Mouse (Mus musculus) right cerebral cortex, postnatal 4 days (tissue): ENCODE measurements at regions not wholly inside any gene's neighbourhood (a gene's known extent, or its start where the extent isn't known, plus 50 kb on each side); places are given as distances from the start of the nearest gene placed in this dataset.

Experiments used
- DNase-seq: peaks from one replicate; pipeline ENCODE4 v3.0.0-alpha.2; 2022

DNA sequence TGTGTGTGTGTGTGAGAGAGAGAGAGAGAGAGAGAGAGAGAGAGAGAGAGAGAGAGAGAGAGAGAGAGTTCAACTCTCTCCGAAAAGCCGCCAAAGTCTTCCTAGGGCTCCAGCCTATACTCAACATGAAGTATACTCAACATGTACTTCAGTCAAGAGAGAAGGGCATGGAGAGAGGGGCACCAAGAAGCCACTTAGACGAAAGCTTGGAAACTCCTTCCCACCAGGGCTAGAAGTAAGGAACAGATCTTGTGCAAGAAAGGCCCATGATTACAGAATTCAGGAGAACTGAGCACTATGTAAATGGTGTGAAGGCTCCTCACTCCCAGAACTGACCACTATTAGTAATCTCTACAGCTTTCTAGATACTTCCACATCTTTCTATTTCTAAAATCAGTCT, 467.4 kb upstream of the Hs6st1 start:
- no peak for DNase-seq

- DNase-seq = no peak
These were observed 453.1 kb upstream of the Hs6st1 start for GRCm38 (mm10) chr1:35615131-35615530.

- DNase-seq = no peak
These were observed 448.7 kb upstream of the Hs6st1 start for GRCm38 (mm10) chr1:35619476-35619875.

DNA sequence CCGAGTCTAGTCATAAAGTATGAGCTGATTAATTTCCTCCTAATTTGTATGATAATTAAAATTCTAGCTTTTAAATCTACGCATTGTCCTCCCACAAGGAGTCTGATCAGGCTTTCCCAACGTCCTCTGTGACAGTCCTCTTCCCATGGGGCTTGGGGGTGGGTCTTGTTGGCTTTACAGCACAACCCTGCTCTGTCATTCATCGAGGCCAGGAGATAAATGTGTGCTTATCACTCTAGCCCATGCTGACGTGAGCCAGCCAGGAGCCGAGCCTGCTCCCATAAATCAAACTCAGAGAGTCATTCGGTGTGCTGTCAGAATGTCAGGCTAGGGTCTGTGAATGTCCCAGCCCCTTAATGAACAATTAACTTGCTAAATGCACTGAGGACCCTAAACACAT, 425.6 kb upstream of the Hs6st1 start:
- DNase-seq = no peak

DNA sequence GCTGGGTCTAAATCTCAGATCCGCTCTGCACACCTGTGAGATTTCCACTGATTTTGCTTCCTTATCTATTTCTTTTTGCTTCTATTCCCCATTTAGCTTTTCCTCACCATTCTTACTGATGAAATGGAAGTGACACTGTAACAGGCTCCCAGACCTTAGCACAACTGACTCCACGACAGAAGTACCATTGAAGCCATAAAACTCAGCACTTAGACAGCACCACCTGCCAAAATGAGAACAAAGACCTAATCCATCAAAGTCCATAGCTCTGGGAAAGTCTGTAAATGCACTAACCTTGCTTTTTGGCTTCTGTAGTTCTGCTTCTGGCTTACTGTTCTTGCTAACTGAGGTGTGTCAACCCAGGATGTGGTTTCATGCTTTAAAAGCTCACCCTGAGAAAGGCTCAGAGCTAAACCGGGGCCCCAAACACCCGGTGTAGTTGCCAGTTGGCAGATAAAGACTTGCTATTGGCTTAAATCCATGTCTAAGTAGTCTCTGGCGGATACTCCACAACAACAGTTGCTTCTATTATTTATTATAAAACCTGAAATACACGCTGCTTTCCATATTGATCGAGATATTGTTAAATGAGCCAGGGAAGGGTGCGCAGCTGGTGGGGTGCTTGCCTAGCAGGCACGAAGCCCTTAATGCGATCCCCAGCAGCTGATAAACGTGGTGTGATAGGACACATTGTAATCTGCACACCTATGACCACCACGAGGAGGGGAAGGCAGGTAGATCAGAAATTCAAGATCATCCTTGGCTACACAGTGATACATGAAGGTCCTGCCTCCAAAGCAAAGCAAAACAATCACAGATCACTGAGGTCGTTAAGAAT, 414.9 kb upstream of the Hs6st1 start:
- DNase-seq = peak; percentile 4

DNA sequence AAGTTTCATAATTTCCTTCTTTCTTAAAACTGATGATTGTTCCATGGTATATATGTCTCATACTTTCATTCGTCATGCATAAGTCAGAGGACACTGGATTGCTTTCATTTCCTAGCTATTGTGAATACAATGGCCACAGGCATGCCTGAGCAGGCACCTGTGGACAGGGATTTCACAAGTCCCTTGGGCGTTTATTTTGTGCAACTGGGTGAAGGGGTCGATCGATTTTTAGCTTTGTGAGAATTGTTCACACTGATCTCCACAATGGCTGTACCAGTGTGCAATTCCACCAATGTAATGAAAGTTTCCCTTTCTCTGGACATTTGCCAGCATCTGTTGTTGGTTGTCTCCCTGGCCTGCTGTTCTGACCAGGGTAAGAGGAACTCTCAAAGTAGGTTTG, 405.2 kb upstream of the Hs6st1 start:
- DNase-seq = no peak

DNA sequence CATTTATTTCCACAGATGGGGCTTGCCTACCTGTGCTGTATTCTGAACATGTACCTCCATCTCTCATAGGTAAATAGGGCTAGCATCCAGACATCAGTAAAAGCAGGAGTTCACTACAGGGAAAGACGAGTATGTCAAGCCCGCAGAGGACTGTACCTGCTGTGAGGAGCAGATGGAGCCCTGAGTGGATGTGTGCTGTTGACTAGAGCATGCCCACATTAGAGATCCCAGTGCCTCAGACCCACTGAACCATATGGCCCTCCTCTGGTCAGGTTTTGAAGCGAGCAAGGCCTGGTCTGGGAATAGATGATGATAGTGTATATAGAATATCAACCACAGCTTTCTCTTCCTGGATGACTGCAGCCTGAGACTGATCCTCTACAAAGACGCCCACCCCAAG, 394.7 kb upstream of the Hs6st1 start:
- DNase-seq = no peak

- no peak for DNase-seq
These were observed 394.2 kb upstream of the Hs6st1 start for GRCm38 (mm10) chr1:35673992-35674391.

- no peak for DNase-seq
These were observed 385.7 kb upstream of the Hs6st1 start for GRCm38 (mm10) chr1:35682511-35682949.

- no peak for DNase-seq
These were observed 382.5 kb upstream of the Hs6st1 start for GRCm38 (mm10) chr1:35685651-35686050.

GRCm38 (mm10) chr1:35694349-35694748, 373.9 kb upstream of the Hs6st1 start:
- DNase-seq = no peak

DNA sequence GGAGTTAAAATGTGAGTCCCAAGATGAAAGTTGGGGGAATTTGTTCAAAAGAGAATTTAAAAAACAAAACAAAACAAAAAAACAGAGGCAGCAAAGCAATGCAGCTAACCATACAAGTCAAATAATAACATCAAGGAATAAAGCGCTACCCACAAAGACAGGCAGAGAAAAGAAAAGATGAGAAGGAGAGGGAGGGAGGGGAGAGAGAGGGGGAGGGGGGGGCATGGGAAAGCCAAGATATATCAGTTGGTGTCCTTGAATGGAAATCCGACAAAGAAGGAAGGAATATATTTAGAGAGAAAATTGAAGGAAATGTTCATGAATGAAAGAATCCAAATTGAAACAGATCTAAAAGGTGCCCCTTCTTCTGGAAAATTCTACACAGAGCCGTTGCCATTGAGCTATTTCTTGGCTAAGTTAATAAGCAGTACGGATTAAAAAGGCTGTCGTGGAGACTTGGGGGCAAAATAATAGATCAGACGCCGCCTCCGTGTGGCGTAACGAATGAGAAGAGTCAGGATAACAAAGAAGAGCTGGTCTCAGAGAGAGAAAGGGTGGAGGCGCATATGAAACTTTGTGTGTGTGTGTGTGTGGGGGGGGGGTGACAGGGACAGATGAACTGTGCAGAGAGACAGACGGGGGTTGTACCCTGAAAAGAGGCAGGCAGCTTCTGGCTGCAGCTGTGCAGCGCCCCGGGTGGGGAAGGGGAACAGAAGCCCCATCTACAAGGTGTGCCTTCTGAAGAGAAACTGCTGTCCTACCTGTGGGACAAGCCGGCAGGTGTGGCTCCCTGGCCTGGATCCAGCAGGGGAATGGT, 373.2 kb upstream of the Hs6st1 start:
- DNase-seq = no peak

DNA sequence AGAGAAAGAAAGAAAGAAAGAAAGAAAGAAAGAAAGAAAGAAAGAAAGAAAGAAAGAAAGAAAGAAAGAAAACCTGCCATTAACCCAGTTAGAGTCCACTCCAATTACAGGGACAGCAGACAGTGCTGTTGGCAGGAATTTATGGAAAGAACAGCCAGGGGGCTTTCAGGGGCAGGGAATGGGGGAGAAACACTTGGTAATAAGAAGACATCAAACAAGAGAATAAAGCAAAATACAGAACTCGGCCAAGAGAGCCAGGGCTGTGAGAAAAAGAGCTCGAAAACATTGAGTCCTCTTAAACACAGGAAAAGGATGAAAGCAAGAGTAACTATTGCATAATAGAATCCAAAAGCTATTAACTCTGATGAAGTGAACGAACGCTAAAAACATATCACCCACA, 371.0 kb upstream of the Hs6st1 start:
- DNase-seq = no peak

DNA sequence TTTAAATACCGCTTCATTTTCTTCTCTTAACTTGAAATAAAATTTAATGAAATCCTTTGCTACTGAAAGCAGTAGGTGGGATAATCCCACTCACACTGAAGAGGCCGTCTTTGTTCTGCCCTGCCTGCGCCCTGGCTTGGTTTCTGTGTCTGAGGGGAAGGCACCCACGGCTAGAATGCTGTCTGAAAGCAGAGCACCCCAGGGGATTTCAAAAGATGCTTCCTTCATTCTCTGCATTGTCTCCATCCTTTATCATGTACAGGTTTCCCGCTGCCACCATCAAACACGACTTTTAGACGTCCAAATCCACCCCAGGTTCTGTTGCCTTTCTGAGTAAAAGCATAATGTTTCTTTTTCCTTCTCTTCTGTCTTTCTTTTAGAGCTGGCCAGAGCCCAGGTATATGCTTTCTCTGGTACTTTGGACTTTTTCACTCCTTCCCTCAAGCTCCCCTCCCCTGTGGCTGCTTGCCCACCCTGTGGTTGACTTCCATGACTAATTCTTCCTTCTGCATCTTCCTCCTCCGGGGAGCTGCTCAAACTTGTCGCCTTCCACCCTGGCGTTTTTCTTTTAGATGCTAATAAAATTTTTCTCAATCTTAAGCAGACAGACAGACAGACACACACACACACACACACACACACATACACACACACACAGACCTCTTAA, 370.2 kb upstream of the Hs6st1 start:
- no peak for DNase-seq

- no peak for DNase-seq
These were observed 365.6 kb upstream of the Hs6st1 start for GRCm38 (mm10) chr1:35702585-35702984.

- no peak for DNase-seq
These were observed 361.9 kb upstream of the Hs6st1 start for GRCm38 (mm10) chr1:35706336-35706735.

DNA sequence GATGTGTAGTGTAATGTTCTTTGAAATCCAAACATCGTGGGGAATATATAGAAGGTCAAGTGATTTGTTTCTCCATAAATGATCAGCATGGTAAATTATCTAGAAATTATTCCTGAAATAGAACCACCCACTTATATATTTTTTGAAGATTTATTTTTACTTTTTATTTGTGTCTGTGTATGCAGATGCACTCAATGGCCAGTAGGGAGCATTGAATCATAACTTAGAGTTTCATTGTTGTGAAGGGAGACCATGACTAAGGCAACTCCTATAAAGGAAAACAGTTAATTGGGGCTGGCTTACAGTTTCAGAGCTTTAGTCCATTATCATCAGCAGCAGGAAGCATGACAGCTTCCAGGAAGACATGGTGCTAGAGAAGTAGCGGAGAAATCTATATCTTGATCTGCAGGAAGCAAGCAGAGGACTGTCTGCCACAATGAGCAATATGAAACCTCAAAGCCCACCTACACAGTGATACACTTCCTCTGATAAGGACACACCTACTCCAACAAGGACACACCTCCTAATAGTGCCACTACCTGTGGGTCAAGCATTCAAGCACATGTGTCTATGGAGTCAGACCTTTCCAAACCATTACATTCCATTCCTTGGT, 359.9 kb upstream of the Hs6st1 start:
- DNase-seq = no peak

DNA sequence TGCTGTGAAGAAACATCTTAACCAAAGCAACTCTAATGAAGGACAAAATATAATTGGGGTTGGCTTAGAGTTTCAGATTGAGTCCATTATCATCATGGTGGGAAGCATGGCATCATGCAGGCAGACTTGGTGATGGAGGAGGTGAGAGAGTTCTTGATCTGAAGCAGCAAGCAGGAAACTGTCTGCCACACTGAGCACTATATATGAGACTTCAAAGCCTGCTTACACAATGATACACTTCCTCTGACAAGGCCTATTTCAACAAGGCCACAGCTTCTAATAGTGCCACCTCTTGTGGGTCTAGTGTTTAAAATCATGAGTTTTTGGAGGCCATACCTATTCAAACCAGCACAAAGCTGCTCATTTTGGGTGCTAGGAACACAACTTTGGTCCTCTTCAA, 359.0 kb upstream of the Hs6st1 start:
- DNase-seq = no peak

- DNase-seq = no peak
These were observed 354.2 kb upstream of the Hs6st1 start for GRCm38 (mm10) chr1:35713961-35714360.

DNA sequence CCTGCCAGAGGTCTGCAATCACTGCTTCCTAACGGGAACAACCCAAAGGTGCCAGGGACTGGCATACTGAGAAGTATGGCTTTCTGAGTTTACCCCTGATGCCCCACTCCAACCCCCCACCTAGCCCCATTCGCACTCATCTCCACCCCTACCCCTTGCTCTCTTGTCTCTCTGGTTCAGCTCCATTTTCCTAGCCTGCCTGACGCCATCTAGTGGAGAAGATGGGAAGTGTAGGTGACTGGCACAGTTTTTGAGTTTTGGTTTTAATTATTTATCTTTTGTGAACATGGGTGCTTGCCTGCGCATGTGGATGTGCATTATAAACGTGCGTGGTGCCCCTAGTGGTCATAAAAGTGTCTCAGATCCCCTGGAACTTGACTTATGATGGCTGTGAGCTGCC, 352.3 kb upstream of the Hs6st1 start:
- DNase-seq = no peak

GRCm38 (mm10) chr1:35717166-35717565, 351.0 kb upstream of the Hs6st1 start:
- no peak for DNase-seq

GRCm38 (mm10) chr1:35717659-35718058, 350.5 kb upstream of the Hs6st1 start:
- no peak for DNase-seq

- no peak for DNase-seq
These were observed 348.1 kb upstream of the Hs6st1 start for GRCm38 (mm10) chr1:35720063-35720462.
